Mouse (Mus musculus): ENCODE measurements around the gene Arhgap9. TPM values are rescaled to one million over a fixed set of nuclear protein-coding genes. Genes with fewer than 3 reads are reported as not detected.

Gene Arhgap9
- polyA plus RNA-seq, 1 experiment from 2014 or later, result 1.7 TPM

DNA sequence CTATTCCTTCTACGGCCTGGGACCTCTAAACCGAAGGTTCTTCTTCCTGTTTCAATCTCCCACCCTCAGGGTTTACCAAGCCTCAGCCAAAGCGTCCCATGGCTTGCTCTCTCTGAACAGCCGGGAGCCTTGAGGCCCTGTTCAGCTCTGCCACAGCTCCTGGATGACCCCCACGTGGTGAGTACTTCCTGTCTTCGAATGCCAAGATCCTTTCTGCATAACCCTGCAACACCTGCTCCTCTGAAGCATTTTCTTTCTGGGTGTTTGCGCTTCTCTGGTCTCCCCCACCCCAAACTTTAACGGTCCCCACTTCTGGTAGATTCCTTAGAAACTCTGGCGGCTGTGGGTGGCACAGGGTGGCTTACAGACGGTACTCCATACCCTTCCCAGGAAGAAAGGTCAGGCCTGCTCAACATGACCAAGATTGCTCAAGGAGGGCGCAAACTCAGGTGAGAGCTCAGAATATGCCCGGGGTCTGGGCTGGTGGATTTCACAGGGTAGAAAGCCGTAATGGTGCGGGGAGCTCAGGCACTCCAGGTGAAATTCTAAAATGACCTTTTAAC, 3.8 kb downstream of the Arhgap9 start:
- no peak for ATAC-seq (replicated peaks; ENCODE audit: low FRiP score)

DNA sequence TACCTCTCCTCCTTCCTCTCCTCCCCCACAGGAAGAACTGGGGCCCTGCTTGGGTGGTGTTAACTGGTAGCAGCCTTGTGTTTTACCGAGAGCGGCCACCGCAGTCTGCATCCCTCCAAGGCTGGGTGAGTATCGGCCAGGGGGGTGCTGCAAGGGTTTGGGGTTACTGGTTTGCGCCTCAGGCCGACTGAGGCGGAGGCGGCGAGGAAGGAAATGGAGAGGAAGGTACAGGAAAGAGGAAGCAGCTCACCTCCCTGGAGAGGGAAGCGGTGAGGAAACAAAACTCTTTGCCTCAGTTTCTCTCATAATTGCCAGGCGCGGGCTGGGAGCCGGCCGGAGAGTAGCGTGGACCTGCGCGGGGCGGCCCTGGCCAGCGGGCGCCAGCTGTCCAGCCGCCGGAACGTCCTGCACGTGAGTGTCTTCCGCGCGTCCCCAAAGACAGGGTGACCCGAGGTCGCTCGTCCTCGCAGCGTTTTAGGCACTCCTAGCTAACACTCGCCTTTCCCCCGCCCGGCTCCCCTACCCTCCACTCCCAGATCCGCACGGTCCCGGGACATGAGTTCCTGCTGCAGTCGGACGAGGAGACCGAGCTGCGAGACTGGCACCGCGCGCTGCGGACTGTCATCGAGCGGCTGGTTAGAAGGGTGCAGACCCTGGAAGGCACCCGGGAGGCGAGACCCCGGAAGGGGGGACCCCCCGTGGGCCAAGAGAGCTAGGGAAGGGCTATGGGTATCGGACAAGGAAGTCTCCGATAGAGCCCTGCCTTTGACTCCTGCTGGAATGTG, 4.4 kb downstream of the Arhgap9 start:
- Histone ChIP-seq H3K27me3 (ENCODE audit: control insufficient read depth, insufficient read depth, low read length) (peaks cover 53% of the 10 kb centered on the region), H3K9ac (ENCODE audit: low read length) (peak overlapping the region; percentile 29), H3K36me3 (ENCODE audit: control insufficient read depth, insufficient read depth, low read length) (no peaks in the 10 kb centered on the region), H3K9me3 (ENCODE audit: control insufficient read depth, low read length) (no peaks in the 10 kb centered on the region; the same call in 1 of the 2 replicates), H3K4me3 (ENCODE audit: low read depth, low read length) (peak overlapping the region; percentile 28), H3K4me1 (replicated peaks; ENCODE audit: control insufficient read depth, insufficient read depth, low read length) (peaks cover 11% of the 10 kb centered on the region), H3K4me2 (ENCODE audit: low read depth, low read length, severe bottlenecking) (peak overlapping the region; percentile 57), H3K27ac (ENCODE audit: low read depth, low read length) (no peak overlapping the region)
- peak; percentile 71 for DNase-seq (ENCODE audit: low spot score)
- 0 out of 2 replicates have a peak, but pooled peaks have one; percentile 32 for ATAC-seq (replicated peaks; ENCODE audit: low FRiP score)
- WGBS, result under 1% methylated on average over 54 of the region's 54 CpGs

More for the DNA sequence above, 3.8 kb downstream of the Arhgap9 start:
- H3K27ac ChIP-seq (ENCODE audit: low read depth, low read length), result no peak overlapping the region
- WGBS, result 25% methylated on average over 14 of the region's 14 CpGs
- H3K27me3 ChIP-seq (ENCODE audit: control insufficient read depth, insufficient read depth, low read length), result peaks cover 53% of the 10 kb centered on the region
- no peak overlapping the region for H3K4me2 ChIP-seq (ENCODE audit: low read depth, low read length, severe bottlenecking)
- H3K9me3 ChIP-seq (ENCODE audit: control insufficient read depth, low read length), result no peaks in the 10 kb centered on the region; the same call in 1 of the 2 replicates
- peaks cover 11% of the 10 kb centered on the region for H3K4me1 ChIP-seq (replicated peaks; ENCODE audit: control insufficient read depth, insufficient read depth, low read length)
- H3K36me3 ChIP-seq (ENCODE audit: control insufficient read depth, insufficient read depth, low read length), result no peaks in the 10 kb centered on the region
- peak overlapping the region; percentile 29 for H3K9ac ChIP-seq (ENCODE audit: low read length)
- no peak for DNase-seq (ENCODE audit: low spot score)
- 0 out of 2 replicates have a peak overlapping the region, but pooled peaks have one; percentile 28 for H3K4me3 ChIP-seq (ENCODE audit: low read depth, low read length)

DNA sequence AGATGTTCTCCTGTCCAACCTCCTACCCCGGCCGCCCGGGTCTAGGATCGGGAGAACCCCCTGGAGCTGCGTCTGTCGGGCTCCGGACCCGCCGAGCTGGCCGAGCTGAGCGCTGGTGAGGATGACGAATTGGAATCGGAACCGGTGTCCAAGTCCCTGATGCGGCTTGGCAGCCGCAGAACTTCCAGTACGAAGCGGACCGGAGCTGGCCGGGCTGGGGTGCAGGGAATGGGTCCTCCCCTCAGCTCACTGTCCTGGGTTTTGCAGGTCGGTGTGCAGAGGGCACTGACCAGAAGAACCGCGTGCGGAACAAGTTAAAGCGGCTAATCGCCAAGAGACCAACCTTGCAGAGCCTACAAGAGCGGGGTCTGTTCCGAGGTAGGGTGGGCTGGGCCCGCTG, 5.1 kb downstream of the Arhgap9 start:
- no peak overlapping the region for H3K27ac ChIP-seq (ENCODE audit: low read depth, low read length)
- no peak for DNase-seq (ENCODE audit: low spot score)
- no peaks in the 10 kb centered on the region for H3K36me3 ChIP-seq (ENCODE audit: control insufficient read depth, insufficient read depth, low read length)
- WGBS, result 5% methylated on average over 29 of the region's 29 CpGs
- no peaks in the 10 kb centered on the region; the same call in 1 of the 2 replicates for H3K9me3 ChIP-seq (ENCODE audit: control insufficient read depth, low read length)
- H3K4me3 ChIP-seq (ENCODE audit: low read depth, low read length), result peak overlapping the region; percentile 28
- no peak for ATAC-seq (replicated peaks; ENCODE audit: low FRiP score)
- peak overlapping the region; percentile 29 for H3K9ac ChIP-seq (ENCODE audit: low read length)
- H3K4me2 ChIP-seq (ENCODE audit: low read depth, low read length, severe bottlenecking), result peak overlapping the region; percentile 57
- H3K27me3 ChIP-seq (ENCODE audit: control insufficient read depth, insufficient read depth, low read length), result peaks cover 53% of the 10 kb centered on the region
- peaks cover 11% of the 10 kb centered on the region for H3K4me1 ChIP-seq (replicated peaks; ENCODE audit: control insufficient read depth, insufficient read depth, low read length)

DNA sequence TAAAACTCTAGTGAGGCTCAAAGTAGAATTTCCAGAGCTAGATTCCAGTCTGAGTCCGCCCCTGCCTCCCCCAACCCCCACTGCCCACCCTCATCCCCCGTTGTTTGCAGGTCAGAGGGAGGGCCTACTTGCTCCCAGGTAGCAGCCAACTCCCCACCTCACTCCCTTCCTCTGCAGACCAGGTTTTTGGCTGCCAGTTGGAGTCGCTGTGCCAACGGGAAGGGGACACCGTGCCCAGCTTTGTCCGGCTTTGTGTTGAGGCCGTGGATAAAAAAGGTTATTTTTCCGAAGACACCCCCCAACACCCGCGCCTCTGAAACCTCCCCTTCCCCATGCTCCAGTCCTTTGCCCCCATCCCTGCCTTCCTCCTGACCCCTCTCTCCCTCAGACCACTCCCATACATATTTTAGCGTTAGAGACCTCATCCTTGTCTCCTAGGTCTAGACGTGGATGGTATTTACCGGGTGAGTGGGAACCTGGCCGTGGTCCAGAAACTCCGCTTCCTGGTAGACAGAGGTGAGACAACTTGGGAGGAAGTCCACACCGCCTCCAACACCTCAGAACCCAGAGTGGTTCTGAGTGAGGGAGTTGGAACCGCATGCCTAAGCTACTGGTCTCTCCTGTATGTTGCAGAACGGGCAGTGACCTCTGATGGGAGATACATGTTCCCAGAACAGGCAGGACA, 5.8 kb downstream of the Arhgap9 start:
- Histone ChIP-seq H3K4me3 (ENCODE audit: low read depth, low read length) (no peak overlapping the region), H3K27ac (ENCODE audit: low read depth, low read length) (no peak overlapping the region), H3K4me2 (ENCODE audit: low read depth, low read length, severe bottlenecking) (no peak overlapping the region), H3K4me1 (replicated peaks; ENCODE audit: control insufficient read depth, insufficient read depth, low read length) (peaks cover 11% of the 10 kb centered on the region), H3K27me3 (ENCODE audit: control insufficient read depth, insufficient read depth, low read length) (peaks cover 53% of the 10 kb centered on the region), H3K9ac (ENCODE audit: low read length) (no peak overlapping the region), H3K9me3 (ENCODE audit: control insufficient read depth, low read length) (no peaks in the 10 kb centered on the region; the same call in 1 of the 2 replicates), H3K36me3 (ENCODE audit: control insufficient read depth, insufficient read depth, low read length) (no peaks in the 10 kb centered on the region)
- ATAC-seq (replicated peaks; ENCODE audit: low FRiP score), result no peak
- 52% methylated on average over 18 of the region's 18 CpGs for WGBS
- DNase-seq (ENCODE audit: low spot score), result no peak

DNA sequence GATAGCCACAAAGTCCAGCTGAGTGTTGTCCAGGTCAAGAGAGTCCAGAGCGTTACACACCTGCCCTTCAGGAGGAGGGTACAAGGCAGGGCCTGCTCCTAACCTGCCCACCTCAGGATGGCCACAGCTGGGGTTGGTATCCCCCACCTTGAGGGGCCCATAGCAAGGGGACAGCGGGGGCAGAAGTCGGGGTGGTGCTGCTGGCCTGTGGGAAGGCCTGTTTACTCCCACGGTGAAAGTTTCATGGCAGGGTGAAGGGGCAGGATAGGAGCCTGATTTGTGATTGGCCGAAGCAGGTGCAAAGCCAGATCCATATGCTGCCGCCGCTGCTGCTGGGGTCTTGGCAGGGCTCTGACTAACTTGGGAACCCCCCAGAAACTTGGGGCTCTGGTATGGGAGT, 8.4 kb downstream of the Arhgap9 start:
- H3K9me3 ChIP-seq (ENCODE audit: control insufficient read depth, low read length), result no peaks in the 10 kb centered on the region; the same call in 1 of the 2 replicates
- H3K4me3 ChIP-seq (ENCODE audit: low read depth, low read length), result no peak overlapping the region
- no peak overlapping the region for H3K4me2 ChIP-seq (ENCODE audit: low read depth, low read length, severe bottlenecking)
- peaks cover 41% of the 10 kb centered on the region for H3K27me3 ChIP-seq (ENCODE audit: control insufficient read depth, insufficient read depth, low read length)
- no peaks in the 10 kb centered on the region for H3K36me3 ChIP-seq (ENCODE audit: control insufficient read depth, insufficient read depth, low read length)
- H3K9ac ChIP-seq (ENCODE audit: low read length), result no peak overlapping the region
- DNase-seq (ENCODE audit: low spot score) (no peak), ATAC-seq (replicated peaks; ENCODE audit: low FRiP score) (no peak)
- 84% methylated on average over 7 of the region's 7 CpGs for WGBS
- H3K4me1 ChIP-seq (replicated peaks; ENCODE audit: control insufficient read depth, insufficient read depth, low read length), result peaks cover 11% of the 10 kb centered on the region
- no peak overlapping the region for H3K27ac ChIP-seq (ENCODE audit: low read depth, low read length)

DNA sequence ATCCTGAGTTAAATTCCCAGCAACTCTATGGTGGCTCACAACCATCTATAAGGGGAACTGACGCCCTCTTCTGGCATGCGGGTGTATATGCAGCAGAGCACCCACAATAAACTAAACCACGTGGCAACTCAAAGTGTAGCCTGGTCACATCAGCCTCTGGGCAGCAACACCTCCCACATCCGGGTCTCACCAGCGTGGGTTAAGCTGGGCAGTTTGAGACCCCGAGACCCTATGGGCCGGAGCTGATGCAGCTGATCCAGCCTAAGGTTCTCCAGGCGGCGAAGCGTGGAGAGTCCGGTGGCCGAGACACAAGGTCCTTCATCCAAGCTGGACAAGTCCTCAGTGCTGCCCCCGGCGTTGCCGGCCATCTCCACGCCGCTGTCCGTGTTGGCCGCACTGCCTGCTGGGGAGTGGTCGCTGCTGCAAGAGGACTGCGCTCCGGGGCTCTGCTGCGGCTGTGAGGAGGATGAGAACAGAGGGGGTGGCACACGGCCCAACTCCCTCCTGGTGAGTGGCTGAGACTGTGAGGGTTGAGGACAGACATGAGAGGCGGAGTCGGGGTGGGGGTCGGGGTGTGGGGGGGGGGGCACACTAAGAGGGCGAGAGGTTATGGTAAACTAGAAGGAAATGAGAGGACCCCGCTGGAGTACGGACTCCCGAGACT, 10.6 kb downstream of the Arhgap9 start:
- Histone ChIP-seq H3K4me2 (ENCODE audit: low read depth, low read length, severe bottlenecking) (peak overlapping the region; percentile 47), H3K36me3 (ENCODE audit: control insufficient read depth, insufficient read depth, low read length) (no peaks in the 10 kb centered on the region), H3K27ac (ENCODE audit: low read depth, low read length) (no peak overlapping the region), H3K9ac (ENCODE audit: low read length) (no peak overlapping the region; the same call in 1 of the 2 replicates), H3K4me1 (replicated peaks; ENCODE audit: control insufficient read depth, insufficient read depth, low read length) (no peaks in the 10 kb centered on the region), H3K4me3 (ENCODE audit: low read depth, low read length) (peak overlapping the region; percentile 22), H3K27me3 (ENCODE audit: control insufficient read depth, insufficient read depth, low read length) (peaks cover 20% of the 10 kb centered on the region), H3K9me3 (ENCODE audit: control insufficient read depth, low read length) (no peaks in the 10 kb centered on the region)
- no peak; the same call in 1 of the 2 replicates for ATAC-seq (replicated peaks; ENCODE audit: low FRiP score)
- WGBS, result 23% methylated on average over 31 of the region's 31 CpGs
- DNase-seq (ENCODE audit: low spot score), result no peak

DNA sequence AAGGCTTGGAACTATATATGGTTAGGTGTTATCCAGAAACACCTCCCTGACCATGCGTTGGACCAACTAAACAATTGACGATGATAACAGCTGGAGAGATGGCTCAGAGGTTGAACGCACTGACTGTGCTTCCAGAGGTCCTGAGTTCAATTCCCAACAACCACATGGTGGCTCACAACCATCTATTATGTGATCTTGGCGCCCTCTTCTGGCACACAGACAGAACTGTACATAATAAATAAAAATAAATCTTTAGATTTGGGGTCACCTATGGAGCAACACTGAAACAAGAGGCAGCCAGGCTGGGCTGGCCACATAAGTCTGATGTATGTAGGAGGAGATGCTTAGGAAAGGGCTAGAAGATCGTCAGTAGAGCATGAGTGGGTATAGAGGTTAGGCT, 11.4 kb downstream of the Arhgap9 start:
- H3K36me3 ChIP-seq (ENCODE audit: control insufficient read depth, insufficient read depth, low read length), result no peaks in the 10 kb centered on the region
- peaks cover 12% of the 10 kb centered on the region for H3K27me3 ChIP-seq (ENCODE audit: control insufficient read depth, insufficient read depth, low read length)
- no peaks in the 10 kb centered on the region for H3K4me1 ChIP-seq (replicated peaks; ENCODE audit: control insufficient read depth, insufficient read depth, low read length)
- H3K27ac ChIP-seq (ENCODE audit: low read depth, low read length), result no peak overlapping the region
- H3K4me2 ChIP-seq (ENCODE audit: low read depth, low read length, severe bottlenecking), result no peak overlapping the region
- no peak for DNase-seq (ENCODE audit: low spot score)
- no peak for ATAC-seq (replicated peaks; ENCODE audit: low FRiP score)
- no peak overlapping the region for H3K9ac ChIP-seq (ENCODE audit: low read length)
- no peak overlapping the region for H3K4me3 ChIP-seq (ENCODE audit: low read depth, low read length)
- no peaks in the 10 kb centered on the region for H3K9me3 ChIP-seq (ENCODE audit: control insufficient read depth, low read length)
- 66% methylated on average over 5 of the region's 5 CpGs for WGBS

DNA sequence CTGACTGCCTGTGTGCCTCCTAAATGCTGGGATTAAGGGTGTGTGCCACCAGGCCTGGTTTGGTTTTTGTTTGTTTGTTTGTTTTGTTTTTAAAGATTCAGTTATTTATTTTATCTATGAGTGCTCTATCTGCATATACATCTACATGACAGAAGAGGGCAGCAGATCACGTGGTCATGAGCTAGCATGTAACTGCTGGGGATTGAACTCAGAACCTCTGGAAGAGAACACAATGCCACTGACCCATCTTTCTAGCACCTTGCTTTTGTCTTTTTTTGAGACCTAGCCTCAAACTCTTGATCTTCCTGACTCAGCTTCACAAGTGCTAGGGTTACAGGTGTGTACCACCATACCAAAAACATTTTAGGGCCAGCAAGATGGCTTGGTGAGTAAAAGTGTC, 13.5 kb downstream of the Arhgap9 start:
- no peak for DNase-seq (ENCODE audit: low spot score)
- H3K36me3 ChIP-seq (ENCODE audit: control insufficient read depth, insufficient read depth, low read length), result no peaks in the 10 kb centered on the region

More for the DNA sequence above, 13.5 kb downstream of the Arhgap9 start:
- Histone ChIP-seq H3K27me3 (ENCODE audit: control insufficient read depth, insufficient read depth, low read length) (0 out of 2 replicates have a peak, but pooled peaks cover under 1% of the 10 kb centered on the region), H3K4me1 (replicated peaks; ENCODE audit: control insufficient read depth, insufficient read depth, low read length) (peaks cover 3% of the 10 kb centered on the region; the same call in 1 of the 2 replicates), H3K27ac (ENCODE audit: low read depth, low read length) (no peak overlapping the region), H3K4me3 (ENCODE audit: low read depth, low read length) (no peak overlapping the region), H3K9me3 (ENCODE audit: control insufficient read depth, low read length) (no peaks in the 10 kb centered on the region), H3K9ac (ENCODE audit: low read length) (no peak overlapping the region), H3K4me2 (ENCODE audit: low read depth, low read length, severe bottlenecking) (no peak overlapping the region)
- ATAC-seq (replicated peaks; ENCODE audit: low FRiP score), result no peak
- 58% methylated on average over 1 of the region's 1 CpGs for WGBS
